Mouse (Mus musculus): ENCODE data around the gene Lypd6.

Lypd6 gene

DNA sequence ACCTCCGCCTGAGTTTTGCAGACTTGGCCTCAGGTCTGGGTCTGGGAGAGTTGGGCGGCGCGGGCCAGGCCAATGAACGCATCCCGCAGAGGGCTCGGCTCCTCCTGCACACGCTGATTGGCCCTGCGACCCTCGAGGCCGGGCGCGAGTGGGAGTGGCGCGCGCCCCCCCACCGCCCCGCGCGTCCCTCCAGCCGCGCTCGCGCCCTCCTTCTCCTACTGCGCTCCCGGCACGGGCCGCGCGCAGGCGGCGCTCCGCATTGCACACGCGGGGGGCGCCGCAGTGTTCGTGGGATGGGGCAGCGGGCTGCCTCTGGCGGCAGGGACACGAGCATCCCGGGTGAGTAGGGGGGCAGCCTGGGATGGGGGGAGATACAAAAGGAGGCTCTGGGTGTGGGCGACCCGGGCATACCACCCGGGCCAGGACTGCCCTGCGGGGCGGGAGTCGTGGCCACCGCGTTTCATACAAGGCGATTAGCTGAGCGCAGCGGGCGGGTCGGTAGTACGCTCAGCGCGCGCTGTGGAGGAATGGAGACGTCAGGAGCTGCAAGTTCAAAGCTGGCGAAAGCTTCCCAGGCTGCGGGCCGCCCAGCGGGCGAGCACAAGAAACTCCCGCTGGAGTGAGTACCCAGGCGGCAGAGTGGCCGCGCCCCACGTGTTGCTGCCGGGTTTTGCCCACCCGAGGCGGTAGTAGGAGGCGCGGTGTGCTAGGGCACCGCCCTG is at the start of gene Lypd6:
Gene Lypd6 (plus strand): TSS at position 184 of the 722 bp plus-strand sequence.
- no peak for DNase-seq (ENCODE audit: low spot score)

DNA sequence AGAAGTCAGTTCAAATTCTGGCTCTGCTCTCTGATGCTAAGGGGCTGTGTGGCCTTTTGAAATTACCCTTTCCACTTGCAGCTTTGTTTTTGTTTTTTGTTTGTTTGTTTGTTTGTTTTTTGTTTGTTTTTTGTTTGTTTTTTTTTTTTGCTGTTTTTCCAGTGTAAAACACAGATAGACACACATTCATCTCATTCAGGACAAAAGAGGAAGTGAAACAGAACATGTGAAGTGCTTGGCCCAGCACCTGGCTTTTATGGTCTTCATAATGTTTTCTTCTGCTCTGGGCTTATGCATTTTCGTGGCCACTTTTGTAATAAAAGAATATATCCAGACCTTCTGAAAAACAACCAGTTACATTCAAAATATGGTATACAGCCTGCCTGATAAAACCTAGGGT is 46.8 kb upstream of the Lypd6 start:
- DNase-seq (ENCODE audit: low spot score), result no peak

DNA sequence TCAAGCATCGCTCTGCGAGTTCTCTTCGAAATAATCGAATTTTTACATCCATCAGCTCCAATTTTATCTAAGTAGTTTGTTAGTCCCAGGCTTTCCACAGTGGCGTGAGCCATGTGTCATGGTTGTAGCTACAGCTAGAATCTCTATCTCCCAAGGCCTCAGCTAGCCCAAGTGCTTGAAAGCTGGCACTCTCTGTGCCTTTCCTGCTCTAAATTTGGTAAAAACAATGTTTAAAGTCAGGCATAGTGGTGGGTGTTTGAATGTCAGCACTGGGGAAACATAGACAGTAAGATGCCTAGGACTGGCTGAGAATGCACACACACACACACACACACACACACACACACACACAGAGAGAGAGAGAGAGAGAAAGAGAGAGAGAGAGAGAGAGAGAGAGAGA is 40.7 kb upstream of the Lypd6 start:
- no peak for DNase-seq (ENCODE audit: low spot score)

DNA sequence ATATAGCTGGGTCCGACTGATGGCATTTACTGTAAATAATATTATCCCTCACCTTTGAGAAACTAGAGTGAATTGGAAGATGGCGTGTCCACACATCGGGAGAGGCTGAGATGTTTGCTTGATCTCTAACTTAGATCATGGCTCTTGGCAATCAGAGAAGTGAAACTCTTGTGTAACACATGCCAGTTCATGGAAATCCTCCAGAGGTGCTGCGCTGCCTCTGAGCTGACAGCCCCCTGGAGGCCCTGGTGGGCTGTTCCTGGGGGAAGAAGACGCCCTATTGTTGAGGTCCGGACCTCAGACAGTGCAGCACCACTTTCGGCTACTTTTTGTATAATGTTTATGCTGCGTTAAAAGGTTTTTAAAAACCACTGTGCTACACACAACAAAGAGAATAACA is 37.3 kb upstream of the Lypd6 start:
- no peak for DNase-seq (ENCODE audit: low spot score)

DNA sequence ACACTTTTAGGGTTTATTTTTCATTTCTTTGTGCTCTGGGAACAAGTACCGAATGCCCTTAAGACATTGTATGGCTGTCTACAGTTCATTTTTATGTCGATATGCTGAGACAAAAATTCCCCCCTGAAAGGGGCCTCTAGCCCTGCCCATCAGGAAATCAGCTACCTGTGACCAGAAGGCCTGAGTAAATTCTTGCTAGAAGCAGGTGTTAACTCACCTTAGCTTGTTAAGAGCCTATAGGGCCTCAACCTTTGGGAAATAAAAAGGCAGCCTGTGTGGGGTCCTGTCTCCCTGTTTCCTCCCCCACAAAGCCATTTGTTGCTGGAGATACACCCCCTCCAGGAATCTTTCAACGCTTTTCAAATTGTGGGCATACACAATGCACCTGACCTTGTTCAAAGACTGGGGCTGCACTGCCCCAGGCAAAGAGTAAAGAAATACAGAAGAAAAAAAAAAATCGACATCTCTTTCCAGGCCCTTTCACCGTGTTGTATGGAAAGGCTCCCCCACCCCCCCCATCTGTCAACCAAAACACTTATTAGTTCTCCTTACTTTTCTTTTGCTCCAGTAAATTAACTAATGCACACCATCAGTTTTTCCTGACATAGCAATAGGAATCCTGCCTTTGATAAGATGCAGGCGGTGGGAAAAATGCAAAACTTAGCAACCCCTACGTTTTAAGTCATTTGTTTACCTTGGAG is 21.9 kb upstream of the Lypd6 start:
- DNase-seq (ENCODE audit: low spot score), result no peak

DNA sequence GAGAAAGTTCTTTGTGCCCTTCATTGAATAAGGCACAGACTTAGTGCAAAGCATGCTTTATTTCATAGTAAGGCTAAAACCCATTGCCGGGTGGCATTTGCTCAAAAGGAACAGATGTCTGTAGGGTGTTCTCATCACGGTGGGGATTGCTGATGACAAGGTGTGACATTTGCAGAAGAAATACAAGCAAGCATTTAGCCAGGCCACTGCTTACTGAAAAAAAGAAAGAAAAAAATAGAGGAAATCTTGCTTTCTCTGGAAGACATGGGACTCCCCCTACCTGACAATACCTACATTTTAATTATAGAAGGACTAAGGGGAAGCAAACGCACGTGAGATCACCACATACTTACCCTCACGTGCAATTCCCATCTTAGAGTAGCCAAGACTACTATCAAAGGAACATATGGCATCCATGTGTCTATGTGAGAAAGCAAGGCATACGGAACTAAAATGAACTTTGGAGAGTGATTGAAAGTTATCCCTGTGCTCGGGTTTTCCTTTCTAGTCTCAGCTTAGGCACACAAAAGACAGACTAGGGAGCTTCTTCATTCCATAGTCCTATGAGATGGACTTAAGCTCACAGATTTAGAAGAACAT is 21.3 kb upstream of the Lypd6 start:
- DNase-seq (ENCODE audit: low spot score), result no peak

DNA sequence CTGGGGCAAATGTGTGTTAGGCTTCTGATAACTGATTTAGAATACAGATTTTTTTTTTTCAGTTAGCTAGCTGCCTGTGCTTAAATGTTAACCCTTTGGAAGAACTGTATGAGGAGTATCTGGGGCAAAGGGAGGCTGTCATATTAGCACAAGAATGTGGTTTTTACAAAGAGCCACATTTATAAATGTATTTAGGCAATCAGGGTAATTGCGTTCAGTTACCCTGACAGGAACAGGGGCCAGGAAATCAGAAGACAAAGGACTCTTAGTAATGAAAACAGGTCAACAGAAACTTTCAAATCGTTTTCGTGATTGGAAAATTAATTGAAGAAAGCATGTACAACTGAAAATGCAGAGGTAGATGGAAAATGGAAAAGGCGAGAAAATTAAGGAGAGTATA is 20.4 kb upstream of the Lypd6 start:
- DNase-seq (ENCODE audit: low spot score), result no peak

DNA sequence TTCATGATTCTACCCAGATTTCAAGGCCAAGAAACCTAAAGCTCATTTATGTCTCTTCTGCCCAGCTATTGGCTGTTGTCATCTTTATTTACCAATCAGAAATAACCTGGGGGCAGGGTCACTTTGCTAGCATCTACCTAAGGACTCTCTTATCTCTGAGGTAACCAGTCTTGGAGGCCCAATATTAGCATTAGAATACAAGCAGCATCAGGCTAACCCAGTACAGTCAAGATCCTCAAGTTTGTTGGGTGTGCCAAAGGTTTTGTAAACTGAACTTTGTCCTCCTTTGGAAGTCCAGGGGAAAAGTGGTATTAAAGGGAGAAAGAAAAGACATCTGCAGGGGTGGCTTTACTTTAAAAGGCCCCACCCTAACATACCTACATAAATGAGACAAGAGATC is 17.8 kb upstream of the Lypd6 start:
- DNase-seq (ENCODE audit: low spot score), result no peak

DNA sequence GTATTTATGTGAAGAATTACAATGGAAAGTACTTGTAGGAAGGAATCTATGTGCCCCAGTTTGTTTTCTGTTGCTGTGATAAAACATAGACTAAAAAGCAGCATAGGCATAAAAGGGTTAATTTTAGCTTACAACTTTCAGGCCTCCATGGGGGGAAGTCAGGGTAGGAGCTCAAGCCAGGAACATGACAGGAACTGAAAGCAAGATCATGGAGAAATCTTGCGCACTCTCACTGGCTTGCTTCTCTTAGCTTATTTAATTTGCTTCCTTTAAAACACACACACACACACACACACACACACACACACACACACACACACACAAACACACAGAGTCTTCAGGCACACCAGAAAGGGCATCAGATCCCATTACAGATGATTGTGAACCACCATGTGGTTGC is 12.3 kb upstream of the Lypd6 start:
- no peak for DNase-seq (ENCODE audit: low spot score)

DNA sequence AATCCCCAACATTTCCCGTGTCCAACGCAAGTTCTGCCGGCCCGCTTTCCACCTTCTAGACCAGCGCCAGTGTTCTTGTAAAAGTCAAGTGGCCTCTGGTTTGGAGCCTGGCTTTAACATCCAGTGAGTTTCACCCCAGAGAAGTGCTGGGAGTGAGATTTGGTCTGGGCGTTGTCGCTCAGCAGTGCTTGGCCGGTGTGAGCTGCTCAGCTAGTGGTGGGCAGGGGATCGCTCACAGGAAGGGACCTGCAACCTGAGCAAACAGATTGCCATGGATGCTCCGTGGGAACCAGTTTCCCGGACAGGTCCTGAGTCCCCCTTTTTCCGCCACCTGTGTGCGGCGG is 355 bp upstream of the Lypd6 start:
- DNase-seq (ENCODE audit: low spot score), result no peak

DNA sequence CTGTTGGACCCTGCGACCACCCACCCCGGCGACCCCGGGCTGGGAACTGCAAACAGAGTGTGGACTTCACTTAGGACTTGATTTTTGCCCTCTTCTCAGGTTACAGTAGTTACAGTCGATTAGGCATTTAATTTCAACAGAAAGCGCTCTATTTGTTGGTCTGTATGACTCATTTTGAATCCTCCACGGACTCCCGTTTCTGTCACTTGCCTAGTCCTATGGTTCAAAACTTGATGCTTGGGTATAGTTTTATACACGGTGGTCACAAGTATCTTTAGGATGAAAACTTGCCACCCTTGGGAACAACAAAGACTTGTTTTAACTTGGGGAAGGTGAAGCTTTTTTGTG is 713 bp downstream of the Lypd6 start:
- DNase-seq (ENCODE audit: low spot score), result no peak

DNA sequence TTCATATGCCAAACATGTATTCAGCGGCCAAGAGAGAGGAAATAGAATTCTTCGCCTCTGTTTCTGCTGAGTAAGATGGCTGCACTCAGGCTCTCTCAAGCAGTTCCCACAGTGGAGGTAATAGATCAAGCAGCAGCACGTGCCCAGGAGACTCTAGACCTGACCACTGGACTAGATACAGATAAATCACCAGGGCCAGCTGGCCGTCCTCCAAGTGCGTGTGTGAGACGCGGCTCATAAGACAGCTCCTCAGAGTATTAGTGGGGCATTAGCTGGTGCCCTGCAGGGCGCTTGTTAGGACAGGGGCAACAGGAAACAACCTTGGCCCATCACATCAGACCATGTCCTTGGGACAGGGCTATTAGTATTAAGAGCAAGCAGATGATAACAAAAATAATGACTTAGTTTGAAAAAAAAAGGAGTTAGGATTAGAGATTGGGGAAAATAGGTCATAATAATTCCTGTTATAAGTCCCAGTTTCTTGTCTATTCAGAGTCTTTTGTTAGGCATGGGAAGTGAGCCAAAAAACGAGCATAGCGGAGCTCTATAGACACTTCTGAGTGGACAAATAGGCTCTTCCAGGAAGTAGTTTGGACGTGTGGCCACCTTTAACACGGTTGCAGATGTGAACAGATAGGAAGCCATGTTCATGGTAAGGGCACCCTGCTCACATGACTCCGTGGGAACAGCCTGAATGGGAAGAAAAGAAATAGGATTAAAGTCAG is 3.5 kb downstream of the Lypd6 start:
- DNase-seq (ENCODE audit: low spot score), result no peak

DNA sequence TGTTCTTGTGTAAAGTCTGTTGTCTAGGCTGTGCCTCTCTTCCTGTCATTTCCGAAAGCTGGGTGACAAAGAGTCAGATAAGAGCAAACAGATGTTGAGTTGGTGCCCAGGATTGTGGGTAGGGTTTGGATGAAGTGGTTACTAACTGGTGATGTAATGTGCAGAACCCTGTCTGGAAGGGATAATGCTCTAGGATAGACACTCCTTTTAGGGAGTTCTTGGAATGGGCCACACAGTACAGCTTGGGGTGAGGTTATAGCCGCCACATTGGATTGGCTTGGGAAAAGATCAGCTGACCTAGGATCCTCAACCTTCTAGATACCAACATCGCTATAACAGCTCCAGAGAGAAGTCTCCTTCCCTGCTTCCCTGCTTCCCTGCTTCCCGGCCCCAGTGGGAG is 5.9 kb downstream of the Lypd6 start:
- DNase-seq (ENCODE audit: low spot score), result no peak

DNA sequence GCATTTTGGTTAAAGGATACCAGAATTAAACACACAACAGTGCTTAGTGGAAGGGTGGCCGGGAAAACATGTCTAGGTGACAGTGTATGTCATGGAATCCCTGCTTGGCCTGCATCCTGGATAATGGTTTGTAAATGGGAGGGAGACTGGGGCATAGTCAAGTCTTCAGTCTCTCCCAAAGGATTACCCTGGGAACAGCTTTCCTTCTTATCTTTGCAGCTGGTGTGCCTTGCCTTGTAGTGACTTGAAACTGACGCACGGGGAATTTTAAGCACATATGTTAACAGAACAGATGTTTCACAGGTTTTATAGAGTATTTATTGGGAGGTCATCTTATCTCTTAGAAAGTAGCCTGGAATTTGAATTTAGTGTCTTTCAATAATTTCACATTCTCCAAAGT is 18.5 kb downstream of the Lypd6 start:
- DNase-seq (ENCODE audit: low spot score), result no peak

DNA sequence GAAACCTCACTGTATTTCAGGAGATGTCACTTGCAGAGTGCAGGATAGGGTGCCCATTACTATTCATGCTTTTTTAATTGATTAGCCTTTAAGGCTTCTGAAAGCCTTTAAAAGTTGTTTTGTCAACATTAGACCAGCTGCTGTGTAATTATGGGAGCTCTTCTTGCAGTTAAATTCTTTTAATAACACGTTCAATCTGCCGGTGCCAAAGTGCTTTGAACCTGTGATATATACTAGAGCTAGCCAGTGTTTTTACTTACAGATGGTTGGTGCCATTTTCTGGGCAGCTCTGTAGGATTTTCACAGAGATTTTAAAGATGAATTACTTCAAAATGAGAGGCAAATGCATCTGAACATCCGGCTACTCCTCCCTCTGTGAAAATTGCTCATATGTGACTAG is 21.5 kb downstream of the Lypd6 start:
- no peak for DNase-seq (ENCODE audit: low spot score)

DNA sequence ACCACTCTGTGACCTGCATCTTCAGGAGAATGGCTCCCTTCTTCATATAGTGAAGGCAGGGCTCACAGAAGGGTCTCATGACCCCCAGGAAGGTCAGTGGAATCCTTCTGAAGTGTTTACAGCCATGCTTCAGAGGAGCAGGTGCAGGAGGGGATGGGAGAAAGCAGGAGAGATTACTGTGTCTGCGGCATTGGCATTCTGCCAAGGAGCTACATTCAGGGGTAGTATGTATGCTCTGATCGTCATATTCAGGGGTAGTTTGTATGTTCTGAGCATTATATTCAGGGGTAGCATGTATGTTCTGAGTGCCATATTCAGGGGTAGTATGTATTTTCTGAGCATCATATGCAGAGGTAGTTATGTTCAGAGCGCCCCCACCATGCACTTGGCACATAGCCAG is 30.1 kb downstream of the Lypd6 start:
- no peak for DNase-seq (ENCODE audit: low spot score)

DNA sequence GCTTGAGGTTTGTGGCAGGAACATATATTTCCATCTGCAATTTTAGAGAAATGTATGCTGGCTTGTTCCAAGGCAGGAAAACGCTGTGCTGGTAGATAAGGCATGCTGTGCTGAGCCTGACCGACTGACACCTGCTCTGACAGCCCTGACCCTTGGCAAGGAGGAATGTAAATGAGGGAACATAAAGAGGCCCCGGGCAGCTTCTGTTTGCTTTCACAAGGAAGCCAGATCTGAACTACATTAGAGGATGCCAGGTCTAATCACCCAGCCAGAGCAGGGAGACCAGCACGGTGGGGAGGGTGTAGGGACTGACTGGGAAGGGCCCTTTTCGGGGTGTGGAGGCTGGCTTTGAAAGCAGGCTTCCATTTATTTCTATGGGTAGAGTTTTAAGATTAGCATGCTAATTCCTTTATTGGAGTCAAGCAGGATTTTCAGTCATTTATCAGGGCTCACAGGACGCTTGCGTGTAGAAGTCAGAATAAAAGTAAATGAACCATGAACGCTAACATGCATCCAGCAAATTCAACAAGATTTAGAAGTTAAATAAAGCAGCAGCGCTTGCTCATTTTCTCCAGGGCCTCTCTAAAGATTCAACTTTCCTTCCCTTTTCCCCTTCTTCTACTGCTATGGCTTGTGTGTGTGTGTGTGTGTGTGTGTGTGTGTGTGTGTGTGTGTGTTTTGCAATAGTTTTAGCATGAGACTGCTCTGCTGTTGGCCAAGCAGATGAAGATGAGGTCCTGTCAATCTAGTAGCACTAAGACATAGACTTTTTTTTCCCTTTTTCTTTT is 34.3 kb downstream of the Lypd6 start:
- DNase-seq (ENCODE audit: low spot score), result no peak

DNA sequence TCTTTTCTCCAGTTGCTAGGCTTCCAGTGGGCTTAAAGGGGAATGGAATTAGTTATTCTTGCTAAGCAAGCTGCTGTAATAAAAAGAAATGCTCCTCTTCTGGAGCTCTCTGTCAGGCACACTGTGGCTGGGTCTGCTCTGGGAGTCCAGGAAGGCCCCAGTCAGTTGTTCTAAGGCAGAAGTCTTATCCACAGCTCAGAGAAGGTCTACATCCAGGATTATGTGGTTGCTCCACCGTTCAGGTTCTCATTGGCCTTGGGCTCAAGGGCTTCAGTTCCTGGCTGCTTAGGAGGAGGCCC is 34.9 kb downstream of the Lypd6 start:
- no peak for DNase-seq (ENCODE audit: low spot score)

DNA sequence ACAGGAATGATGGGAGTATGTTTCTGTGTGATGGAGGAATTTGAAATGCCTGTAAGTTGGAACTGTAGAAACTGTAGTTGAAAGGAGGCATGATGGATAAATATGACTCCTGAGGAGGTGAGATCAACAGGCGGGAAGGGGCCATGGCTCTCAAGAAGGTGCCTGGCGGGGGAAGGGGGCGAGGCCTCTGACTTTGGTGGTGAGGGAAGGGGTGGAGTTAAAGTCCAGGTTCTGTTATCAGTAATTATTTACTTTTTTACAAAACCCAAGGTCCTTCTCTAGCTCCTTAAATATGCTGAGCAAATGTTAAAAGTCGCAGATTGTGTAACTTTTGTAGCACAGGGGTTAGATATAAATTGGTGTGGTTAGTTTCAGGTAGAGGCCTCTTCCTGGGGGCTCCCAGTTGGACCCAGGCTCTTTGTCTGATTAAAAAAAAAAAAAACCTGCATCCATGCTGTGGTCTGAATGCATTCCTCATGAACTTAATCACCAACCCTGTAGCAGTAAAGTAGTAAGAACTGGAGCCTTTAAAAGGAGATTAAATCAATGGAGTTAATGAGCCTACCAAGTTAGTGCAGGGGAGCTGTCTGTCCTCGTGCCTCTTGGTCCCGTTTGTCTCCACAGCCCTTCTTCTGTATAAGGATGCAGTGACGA is 37.7 kb downstream of the Lypd6 start:
- no peak for DNase-seq (ENCODE audit: low spot score)

DNA sequence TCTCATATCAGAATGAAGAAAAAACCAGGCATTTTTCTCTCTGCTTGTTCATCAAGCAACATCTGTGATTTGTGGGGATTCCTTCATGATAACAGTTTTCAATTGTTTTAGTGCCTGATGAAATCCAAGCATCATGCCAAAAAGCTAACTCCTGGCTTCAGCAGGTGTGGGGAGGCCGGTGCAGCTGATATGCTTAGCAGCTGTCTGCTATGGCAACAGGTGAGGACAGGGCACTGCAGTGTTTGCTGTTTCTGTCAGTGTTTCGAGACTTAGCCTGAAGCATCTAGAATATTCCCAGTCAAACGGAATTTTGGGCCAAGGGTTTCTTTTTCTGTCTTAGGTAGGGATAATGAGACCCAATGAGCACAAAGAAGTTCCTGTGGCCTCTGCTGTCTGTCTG is 39.4 kb downstream of the Lypd6 start:
- DNase-seq (ENCODE audit: low spot score), result no peak

DNA sequence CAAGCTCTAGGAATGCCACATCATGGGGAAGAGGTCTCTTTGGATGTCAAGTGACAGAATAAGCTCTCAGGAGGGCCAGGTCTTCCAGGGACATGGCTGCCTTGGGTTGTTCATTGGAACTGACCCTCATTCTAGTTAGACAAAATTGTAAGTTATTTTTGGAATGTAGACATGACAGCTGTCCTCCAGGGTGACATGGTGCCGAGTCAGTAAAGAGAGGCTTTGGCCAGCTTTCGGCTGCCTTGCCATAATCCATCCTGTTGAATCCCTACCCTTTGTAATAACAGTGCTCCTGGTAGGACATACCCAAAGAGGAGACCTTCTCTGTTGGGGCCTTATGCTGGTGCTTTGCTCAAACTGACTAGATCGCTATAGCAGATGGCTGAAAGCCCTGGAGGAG is 39.8 kb downstream of the Lypd6 start:
- DNase-seq (ENCODE audit: low spot score), result no peak

DNA sequence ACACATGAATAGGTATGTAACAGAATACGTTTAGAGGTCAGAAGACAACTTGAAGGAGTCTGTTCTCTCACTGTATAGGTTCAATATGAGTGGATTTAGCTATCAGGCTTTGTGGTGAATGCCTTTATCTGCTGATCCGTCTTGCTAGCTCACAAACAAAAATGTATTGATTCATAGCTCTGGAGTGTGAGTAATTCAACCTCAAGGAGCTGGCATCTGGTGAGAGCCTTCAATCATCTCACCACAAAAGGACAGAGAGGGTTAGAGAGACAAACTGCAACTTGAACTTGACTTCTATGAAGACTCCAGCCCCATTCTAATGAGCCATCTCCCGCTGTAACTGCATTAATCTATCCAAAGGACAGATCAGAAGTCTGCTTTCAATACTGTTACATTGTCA is 40.6 kb downstream of the Lypd6 start:
- no peak for DNase-seq (ENCODE audit: low spot score)
